Mouse (Mus musculus) retina, embryonic 14.5 days (tissue): Measurements from ENCODE around the gene Fam129c.
A peak's percentile ranks its signal among the peaks of the same experiment; 100 is the strongest.

ENCODE experiments used
- DNase-seq: peaks from one replicate; pipeline ENCODE4 v3.0.0-alpha.2; 2015; ENCODE audit warnings: low spot score

The Fam129c gene

GRCm38 (mm10) chr8:71574426-71574825 is 23.0 kb upstream of the Fam129c start:
- no peak for DNase-seq

GRCm38 (mm10) chr8:71575020-71575419 is 22.4 kb upstream of the Fam129c start:
- no peak for DNase-seq

GRCm38 (mm10) chr8:71577856-71578387 is 19.5 kb upstream of the Fam129c start:
- DNase-seq, result no peak

- no peak for DNase-seq
Observed at GRCm38 (mm10) chr8:71579009-71579408, 18.4 kb upstream of the Fam129c start.

DNA sequence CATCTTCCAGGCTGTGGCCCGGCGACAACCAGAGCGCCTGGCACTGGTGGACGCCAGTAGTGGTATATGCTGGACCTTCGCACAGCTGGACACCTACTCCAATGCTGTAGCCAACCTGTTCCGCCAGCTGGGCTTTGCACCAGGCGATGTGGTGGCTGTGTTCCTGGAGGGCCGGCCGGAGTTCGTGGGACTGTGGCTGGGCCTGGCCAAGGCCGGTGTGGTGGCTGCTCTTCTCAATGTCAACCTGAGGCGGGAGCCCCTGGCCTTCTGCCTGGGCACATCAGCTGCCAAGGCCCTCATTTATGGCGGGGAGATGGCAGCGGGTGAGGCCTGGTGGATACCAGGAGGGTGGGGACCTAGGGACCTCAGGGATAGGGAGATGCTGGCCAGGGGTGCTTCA is 18.0 kb upstream of the Fam129c start:
- DNase-seq, result no peak

DNA sequence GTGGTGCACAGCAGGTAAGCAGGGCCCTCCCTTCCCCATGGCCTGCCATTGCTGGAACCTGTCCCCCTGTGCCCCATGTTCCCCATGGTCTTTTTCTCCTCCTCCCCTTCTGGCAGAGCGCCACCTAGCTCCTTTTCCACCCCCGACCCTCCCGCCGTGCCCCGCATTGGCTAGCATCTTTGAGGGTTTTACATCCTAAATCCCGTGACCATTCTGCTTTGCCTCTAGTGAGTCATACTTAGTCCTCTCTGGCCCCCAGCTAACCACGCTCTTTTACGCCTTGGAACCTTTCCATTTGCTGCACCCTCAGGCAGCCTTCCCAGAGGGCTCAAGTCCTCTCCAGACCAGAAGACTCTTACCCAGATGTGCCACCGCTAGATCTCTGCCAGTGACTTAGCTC is 17.2 kb upstream of the Fam129c start:
- DNase-seq, result no peak

GRCm38 (mm10) chr8:71586891-71587290 is 10.6 kb upstream of the Fam129c start:
- peak; percentile 47 for DNase-seq

- no peak for DNase-seq
Observed at GRCm38 (mm10) chr8:71588762-71589161, 8.7 kb upstream of the Fam129c start.

GRCm38 (mm10) chr8:71591017-71591416 is 6.4 kb upstream of the Fam129c start:
- no peak for DNase-seq

DNA sequence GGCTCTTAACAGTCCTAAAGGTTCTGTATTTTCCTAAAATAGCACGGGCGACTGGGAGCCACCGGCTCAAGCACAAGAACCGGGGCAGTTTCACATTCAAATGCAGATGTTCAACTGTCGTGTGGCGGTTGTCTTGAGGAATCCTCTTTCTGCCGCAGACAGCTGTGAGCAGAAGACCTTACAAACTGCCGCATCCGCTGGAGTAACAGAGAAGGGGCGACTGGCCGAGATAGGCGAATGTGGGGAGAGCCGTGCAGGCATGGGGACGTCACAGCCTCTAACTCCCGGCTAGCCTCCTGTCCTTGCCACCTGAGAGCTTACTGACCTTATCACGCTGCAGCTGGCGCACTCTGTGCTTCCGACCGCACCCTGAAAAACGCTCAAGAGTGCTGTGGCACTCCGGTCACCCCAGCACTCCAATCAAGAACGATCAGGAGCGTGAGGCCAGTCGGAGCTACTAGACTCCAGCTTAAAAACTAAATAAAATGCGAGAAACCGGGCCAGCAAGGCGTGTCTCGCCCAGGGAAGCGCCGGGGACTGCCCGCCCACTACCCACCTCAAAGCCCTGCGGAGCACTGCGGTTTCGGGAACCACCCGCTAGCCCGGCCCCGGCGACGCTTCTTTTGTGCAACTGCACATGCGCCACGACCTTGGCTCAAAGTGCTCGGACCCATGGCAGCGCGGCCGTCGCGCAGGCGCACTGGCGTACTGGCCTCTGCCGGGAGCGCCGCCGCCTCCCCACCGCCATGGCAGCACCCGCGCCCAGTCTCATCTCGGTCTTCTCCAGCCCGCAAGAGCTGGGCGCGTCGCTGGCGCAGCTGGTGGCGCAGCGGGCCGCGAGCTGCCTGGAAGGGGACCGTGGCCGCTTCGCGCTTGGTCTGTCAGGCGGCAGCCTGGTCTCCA is 5.7 kb upstream of the Fam129c start, which contains the start of gene Pgls:
Gene Pgls, plus strand, starts transcription at position 706 of the 903 bp plus-strand sequence.
- peak; percentile 97 for DNase-seq

DNA sequence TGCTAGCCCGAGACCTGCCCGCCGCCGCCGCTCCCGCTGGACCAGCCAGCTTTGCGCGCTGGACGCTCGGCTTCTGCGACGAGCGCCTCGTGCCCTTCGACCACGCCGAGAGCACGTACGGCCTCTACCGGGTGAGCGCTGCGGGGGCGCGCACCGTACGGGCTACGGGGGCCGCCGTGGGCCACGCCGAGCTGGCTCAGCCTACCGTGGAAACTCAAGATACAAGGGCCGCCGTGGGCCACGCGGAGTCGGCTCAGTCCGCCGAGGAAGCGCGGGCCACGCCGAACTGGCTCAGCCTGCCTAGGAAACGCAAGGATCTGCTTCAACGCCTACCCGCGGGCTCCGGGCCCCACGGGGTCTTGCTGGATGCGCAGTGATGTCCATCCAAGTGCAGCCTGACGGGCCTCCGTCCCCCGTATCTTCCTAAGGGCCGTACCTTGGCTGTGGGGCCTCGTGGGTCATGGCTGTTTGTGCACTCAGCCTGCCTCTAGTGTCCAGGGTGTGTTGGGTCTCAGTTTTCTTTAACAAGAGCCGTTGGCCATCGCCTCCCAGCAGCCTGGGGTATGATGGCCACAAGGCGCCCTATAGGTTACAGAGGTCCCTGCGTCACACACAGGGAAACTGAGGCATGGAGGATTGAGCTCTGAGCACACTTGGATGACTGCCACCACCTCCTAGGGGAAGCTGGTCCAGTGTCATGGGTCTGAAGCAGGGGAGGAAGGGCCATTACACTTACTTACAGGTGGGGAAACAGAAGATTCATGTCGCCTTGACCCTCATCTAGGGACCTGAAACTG is 4.9 kb upstream of the Fam129c start:
- no peak for DNase-seq

DNA sequence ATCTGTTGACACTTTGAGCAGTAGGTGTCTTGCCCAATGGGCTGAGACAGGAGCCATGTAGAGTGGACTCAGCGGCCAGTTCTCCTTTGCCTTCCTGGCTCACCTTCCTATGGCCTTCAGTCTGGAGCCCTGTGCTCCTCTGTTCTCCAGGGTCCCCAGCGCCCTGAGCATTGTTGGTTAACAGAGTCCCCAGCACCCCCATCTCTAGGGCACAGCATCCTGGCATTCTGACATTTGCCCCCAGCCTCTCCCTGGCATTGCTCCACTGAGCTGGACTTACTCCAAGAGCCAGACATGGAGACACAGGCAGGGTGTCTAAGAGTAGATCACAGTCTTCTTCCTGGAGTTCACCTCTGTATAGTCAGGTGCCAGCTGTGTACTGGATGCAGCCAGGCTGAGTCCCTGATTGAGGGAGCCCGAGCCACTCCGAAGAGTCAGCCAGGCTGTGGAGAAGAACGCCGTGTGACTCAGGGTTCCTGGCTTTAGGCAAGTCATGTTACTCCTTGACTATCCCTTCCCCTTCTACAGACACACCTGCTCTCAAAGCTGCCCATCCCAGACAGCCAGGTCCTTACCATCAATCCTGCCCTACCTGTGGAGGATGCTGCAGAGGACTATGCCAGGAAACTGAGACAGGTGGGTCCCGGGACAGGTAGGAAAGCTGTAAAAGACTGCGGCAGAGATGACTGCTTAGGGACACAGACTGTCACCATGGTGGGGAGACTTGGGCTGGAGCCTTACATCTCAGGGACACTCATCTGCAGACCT is 3.7 kb upstream of the Fam129c start:
- no peak for DNase-seq

GRCm38 (mm10) chr8:71594324-71594722 is 3.1 kb upstream of the Fam129c start:
- DNase-seq, result no peak

GRCm38 (mm10) chr8:71595862-71596261 is 1.6 kb upstream of the Fam129c start:
- peak; percentile 89 for DNase-seq

GRCm38 (mm10) chr8:71596384-71596783 is 1.1 kb upstream of the Fam129c start:
- DNase-seq, result no peak

- no peak for DNase-seq
Observed at GRCm38 (mm10) chr8:71596798-71597197, 650 bp upstream of the Fam129c start.

GRCm38 (mm10) chr8:71598375-71598774 is 927 bp downstream of the Fam129c start:
- DNase-seq, result no peak

DNA sequence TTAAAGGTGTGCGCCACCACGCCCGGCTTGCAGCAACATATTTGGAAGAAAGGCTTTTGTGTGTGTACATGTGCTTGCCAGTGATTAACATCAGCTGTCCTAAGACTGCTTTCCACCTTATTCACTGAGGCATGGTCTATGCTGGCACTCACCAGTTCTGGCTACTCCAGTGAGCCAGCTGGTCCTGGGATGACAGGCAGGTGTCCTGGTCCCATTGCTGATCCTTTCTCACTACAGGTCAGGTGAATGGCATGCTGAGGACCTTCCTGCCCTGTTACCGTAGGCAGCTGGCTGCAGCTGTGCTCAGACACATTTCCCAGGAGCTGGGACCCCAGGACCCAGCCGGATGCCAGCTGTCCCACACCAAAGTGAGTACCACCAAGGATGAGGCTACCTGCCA is 1.4 kb downstream of the Fam129c start:
- DNase-seq, result no peak

DNA sequence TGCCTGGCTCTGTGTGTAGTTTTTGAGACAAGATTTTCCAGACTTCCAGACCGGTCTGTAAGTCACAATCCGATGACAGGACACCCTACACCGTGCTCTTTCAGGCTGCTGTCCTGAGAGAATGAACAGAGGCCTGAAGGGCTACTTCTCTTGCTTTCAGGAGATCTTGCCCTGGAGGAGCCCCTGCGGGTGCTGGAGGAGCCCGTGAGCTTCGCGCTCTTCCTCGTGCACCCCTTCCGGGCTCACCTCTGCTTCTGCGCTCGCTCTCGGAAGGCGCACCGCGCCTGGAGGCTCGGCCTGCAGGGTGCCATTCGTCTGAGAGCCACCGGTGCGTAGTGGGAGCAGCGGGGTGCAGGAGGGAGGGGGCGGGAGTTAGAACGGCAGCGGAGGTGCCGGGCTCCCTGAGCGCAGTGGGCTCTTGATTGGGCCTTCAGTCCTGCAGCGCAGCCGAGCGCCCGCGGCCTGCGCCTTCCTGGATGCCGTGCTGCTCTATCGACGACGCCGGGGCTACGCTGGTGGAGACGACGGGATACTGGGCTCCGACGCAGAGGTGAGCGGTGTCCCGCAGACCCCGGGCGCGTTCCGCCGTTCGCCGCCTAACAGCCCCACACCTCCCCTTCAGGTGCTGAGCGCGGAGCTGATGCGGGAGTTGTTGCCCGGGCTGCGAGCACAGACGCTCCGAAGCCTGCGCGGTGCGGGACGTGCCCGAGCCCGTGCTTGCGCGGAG is 4.7 kb downstream of the Fam129c start:
- DNase-seq, result peak; percentile 24

DNA sequence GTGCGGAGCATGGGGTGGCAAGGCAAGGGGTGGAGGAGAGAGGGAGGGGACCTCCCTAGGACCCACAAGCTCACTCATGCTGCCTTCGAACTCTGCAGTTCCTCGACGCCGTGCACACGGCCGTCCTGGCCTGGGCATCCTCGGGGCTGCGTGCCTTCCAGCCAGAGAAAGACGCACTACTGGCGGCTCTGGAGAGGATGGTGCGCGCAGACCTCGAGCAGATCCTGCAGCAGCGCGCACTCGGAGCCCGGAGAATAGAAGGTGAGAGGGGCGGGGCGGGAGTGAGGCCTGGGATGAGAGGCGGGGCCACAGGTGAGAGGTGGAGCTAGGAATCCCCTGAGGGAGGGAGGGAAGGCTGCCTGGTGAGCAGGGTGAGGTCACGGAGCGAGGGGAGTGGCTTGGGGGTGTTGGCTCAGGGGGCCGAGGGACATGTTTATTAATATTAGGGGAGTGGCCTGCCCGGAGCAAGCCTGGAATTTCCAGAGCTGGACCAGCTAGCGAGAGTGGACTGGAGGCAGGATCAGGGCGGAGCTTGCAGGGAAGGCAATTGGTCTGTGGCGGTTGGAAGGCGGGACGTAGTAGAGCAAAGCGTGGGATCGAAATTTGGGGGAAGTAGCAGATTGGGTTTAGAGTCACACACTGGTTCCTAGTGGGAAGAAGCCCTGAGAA is 5.4 kb downstream of the Fam129c start:
- DNase-seq, result peak; percentile 63

DNA sequence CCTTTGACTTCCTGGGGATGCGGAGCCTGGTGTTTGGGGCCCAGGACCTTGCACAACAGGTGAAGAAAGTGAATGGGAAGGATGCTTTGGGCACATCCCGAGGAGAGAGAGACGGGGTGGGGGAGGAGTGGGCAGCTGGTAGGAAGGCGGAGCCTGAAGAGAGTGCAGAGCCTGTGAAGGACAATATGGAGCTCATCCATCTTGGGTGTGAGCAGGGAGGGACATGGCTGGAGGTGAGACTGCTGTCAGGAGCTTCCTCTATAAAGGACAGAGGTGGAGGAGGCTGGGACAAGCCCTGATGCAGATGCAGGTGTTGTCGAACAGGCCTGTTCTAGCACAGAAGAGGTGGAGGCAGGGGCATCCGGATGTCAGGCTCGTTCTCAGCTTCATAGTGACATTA is 6.6 kb downstream of the Fam129c start:
- DNase-seq, result no peak
